In the genomic region with DNA sequence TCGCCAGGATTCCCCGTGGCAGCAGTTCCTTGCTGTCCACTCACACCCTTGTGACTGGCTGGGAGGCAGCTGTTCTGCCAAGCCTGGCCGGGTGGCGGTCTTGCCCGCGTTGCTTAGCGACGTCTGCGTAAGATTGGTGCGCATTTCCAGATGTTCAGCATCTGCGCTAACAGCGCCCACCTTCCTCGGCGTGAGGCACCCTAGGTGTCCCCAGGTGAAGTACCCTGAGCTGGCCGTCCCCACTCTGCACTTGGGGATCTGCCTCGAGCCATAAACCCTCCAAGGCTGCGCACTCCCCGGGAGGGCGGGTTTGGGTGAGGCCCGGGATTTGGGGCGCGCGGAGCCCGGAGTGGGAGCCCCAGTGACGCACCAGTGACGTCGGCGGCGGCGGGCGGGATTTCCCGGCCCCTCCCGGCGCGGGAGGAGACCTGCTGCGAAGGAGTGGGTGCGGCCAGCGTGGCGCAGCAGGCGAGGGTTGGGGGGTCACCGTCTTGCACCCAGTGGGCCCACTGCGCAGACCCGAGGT, we compare ENCODE assay signal across 8 mouse cellular contexts. TPM values are rescaled to one million over a fixed set of nuclear protein-coding genes. Genes with fewer than 3 reads are reported as not detected.
A peak's percentile ranks its signal among the peaks of the same experiment; 100 is the strongest.
DNase-seq lines count a peak whose midpoint lies in the region; ATAC-seq and TF ChIP-seq lines count a peak whose summit lies in the region.

Gng4 (plus strand) TSS at position 166 of the 526 bp plus-strand sequence.

- TF ChIP-seq POLR2A in kidney, adult 2 months (IDR thresholded peaks at IDR 0.05; ENCODE audit: low read depth, low read length) = no peak

- peak within 1 kb of the TSS; percentile 96 for H3K4me2 ChIP-seq in limb, embryonic 13.5 days (replicated peaks)
- peak within 1 kb of the TSS; percentile 90 for H3K4me2 ChIP-seq in midbrain, embryonic 12.5 days (replicated peaks)

- no peak for TF ChIP-seq CTCF in kidney, adult 2 months (conservative IDR thresholded peaks at IDR 0.05; ENCODE audit: insufficient read depth, insufficient read length, low read depth, low read length)

- H3K36me3 ChIP-seq in kidney, adult 2 months (ENCODE audit: control insufficient read depth, insufficient read depth, low read length) = no peaks in the 10 kb centered on the region
- no peaks in the 10 kb centered on the region for H3K36me3 ChIP-seq in limb, embryonic 13.5 days
- H3K36me3 ChIP-seq in midbrain, embryonic 12.5 days = no peaks in the 10 kb centered on the region
- 0 out of 2 replicates have a peak, but pooled peaks cover 2% of the 10 kb centered on the region for H3K36me3 ChIP-seq in splenic B cell, adult 2 months (ENCODE audit: control insufficient read depth, insufficient read depth, low read length, poor library complexity, severe bottlenecking)

- peak; percentile 70 for ATAC-seq in limb, embryonic 13.5 days (ENCODE audit: low FRiP score, low read depth)
- ATAC-seq in midbrain, embryonic 12.5 days (ENCODE audit: low FRiP score, low read depth) = peak; percentile 77

- H3K9me3 ChIP-seq in limb, embryonic 13.5 days = no peaks in the 10 kb centered on the region
- no peaks in the 10 kb centered on the region for H3K9me3 ChIP-seq in midbrain, embryonic 12.5 days

- peak within 1 kb of the TSS; percentile 62 for H3K9ac ChIP-seq in limb, embryonic 13.5 days
- peak within 1 kb of the TSS; percentile 49; the same call in 1 of the 2 replicates for H3K9ac ChIP-seq in midbrain, embryonic 12.5 days (replicated peaks)

- H3K4me3 ChIP-seq in kidney, adult 2 months (ENCODE audit: insufficient read depth, low read depth, low read length) = peak within 1 kb of the TSS; percentile 48
- peak within 1 kb of the TSS; percentile 63 for H3K4me3 ChIP-seq in limb, embryonic 13.5 days
- peak within 1 kb of the TSS; percentile 60 for H3K4me3 ChIP-seq in midbrain, embryonic 12.5 days

- H3K27ac ChIP-seq in kidney, adult 2 months (ENCODE audit: insufficient read depth, low read depth, low read length) = no peak within 1 kb of the TSS
- H3K27ac ChIP-seq in limb, embryonic 13.5 days = no peak within 1 kb of the TSS
- no peak within 1 kb of the TSS for H3K27ac ChIP-seq in midbrain, embryonic 12.5 days (replicated peaks)

- H3K4me1 ChIP-seq in kidney, adult 2 months (ENCODE audit: control insufficient read depth, insufficient read depth, low read length) = no peaks in the 10 kb centered on the region
- H3K4me1 ChIP-seq in limb, embryonic 13.5 days = peaks cover 34% of the 10 kb centered on the region
- H3K4me1 ChIP-seq in midbrain, embryonic 12.5 days = peaks cover 17% of the 10 kb centered on the region

- peak; percentile 14 for DNase-seq in gastrocnemius, adult 18-20 months (ENCODE audit: low spot score)
- no peak for DNase-seq in gastrocnemius, adult 8-10 months (ENCODE audit: low spot score in 2 of 2)
- peak; percentile 41 for DNase-seq in embryo, embryonic 10.5 days (ENCODE audit: low spot score)
- DNase-seq in heart, adult 11 months = peak; percentile 90
- DNase-seq in kidney, adult 2 months = peak; percentile 21
- DNase-seq in splenic B cell, adult 2 months (ENCODE audit: low read depth, low spot score) = peak; percentile 63

- WGBS in kidney, adult 2 months = under 1% methylated on average over 43 of the region's 43 CpGs
- WGBS in limb, embryonic 13.5 days = under 1% methylated on average over 41 of the region's 43 CpGs
- WGBS in midbrain, embryonic 12.5 days = under 1% methylated on average over 41 of the region's 43 CpGs

- H3K27me3 ChIP-seq in kidney, adult 2 months (replicated peaks; ENCODE audit: control insufficient read depth, insufficient read depth, low read length) = no peaks in the 10 kb centered on the region
- H3K27me3 ChIP-seq in limb, embryonic 13.5 days = peaks cover 64% of the 10 kb centered on the region
- H3K27me3 ChIP-seq in midbrain, embryonic 12.5 days = peaks cover 47% of the 10 kb centered on the region
- no peaks in the 10 kb centered on the region; the same call in 1 of the 2 replicates for H3K27me3 ChIP-seq in splenic B cell, adult 2 months (ENCODE audit: control insufficient read depth, insufficient read depth, low read length, poor library complexity, severe bottlenecking)

RNA-seq across cellular contexts. Expression of gene Gng4, which starts in this region (rescaled TPM):
- under 1 TPM; 0.39 to 0.50 TPM for total RNA-seq in gastrocnemius, adult 18-20 months (2021)
- total RNA-seq in gastrocnemius, adult 8-10 months (2022) = under 1 TPM in 2 of 4 experiments, not detected in 2; 0.34 to 0.92 TPM
- polyA plus RNA-seq in kidney, adult 2 months (2012; rRNA removed) = 1.4 and 4.5 TPM in 2 replicates
- polyA plus RNA-seq in limb, embryonic 13.5 days (2015; fragmentation: Nextera tagmentation; extraction: Ambion mirVana) = 4.5 and 5.1 TPM in 2 replicates
- polyA plus RNA-seq in midbrain, embryonic 12.5 days (2016; fragmentation: Nextera tagmentation; extraction: Ambion mirVana) = 4.0 and 4.2 TPM in 2 replicates

Comparison
In these comparisons a context has a peak if more than half of its experiments do, and no peak if none do; other contexts are left out.
1. Peak in DNase-seq in gastrocnemius, adult 18-20 months; RNA of the gene not detected or under 1 TPM.
2. DNase-seq: peak in embryo, embryonic 10.5 days (single experiment), heart, adult 11 months (single experiment), kidney, adult 2 months (single experiment) and splenic B cell, adult 2 months (single experiment); none in gastrocnemius, adult 8-10 months (0 of 2).
3. Peak in every context shown above with its lines, with median percentiles within 50 percentile points of each other: H3K4me3 ChIP-seq.